Mouse (Mus musculus) granulocyte monocyte progenitor cell, adult 5-6 weeks (primary cell): ENCODE measurements around the gene Slc25a41. TPM values are rescaled to one million over a fixed set of nuclear protein-coding genes. Genes with fewer than 3 reads are reported as not detected.

Source experiments
- ATAC-seq: replicated peaks from 2 replicates; pipeline ENCODE4 v1.8.0; 2016; ENCODE audit warnings: mild to moderate bottlenecking, moderate TSS enrichment, inconsistent platforms; ENCODE audit not compliant: poor library complexity, severe bottlenecking
- total RNA-seq, 2 experiments: library from RNA; stranded (forward) in 1 of 2; stranded (reverse) in 1 of 2; fragments of 200-712, 200-1000 nt in 1 of 2; fragments of >200 nt in 1 of 2; fragmentation: Nextera tagmentation in 1 of 2; gene quantifications; 2 replicates each; pipeline ENCODE4 v1.2.3; 2014 to 2017

Slc25a41 gene
- total RNA-seq, 2 experiments from 2014 or later: not detected

DNA sequence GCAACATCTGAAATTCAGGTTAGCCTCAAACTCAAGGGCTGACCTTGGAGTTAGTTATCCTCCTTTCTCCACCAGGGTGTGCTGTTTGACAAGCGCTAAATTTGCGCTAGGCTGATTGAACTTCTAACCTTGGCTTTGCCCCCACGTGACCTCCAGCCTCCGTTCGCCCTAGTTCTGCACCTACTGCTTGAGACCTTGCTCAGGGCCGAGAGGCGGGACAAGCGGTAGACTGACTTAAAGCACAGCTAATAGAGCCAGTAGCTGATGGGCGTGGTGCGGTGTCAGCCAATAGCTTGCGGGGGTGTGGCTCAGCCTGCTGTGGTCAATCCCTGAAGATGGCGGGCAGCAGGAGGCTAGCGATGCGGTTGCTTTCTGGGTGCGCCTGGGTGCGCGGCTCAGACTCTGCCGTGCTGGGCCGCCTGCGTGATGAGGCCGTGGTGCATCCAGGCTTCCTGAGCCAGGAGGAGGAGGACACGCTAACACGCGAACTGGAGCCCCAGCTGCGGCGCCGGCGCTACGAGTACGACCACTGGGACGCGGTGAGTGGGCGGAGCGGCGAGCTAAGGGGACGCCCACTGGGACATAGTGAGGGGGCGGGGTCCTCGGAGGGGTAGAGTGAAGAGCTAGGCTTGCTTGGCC is 44.3 kb downstream of the Slc25a41 start, which contains the start of gene Alkbh7:
Gene Alkbh7, plus strand, starts transcription at position 311 of the 639 bp plus-strand sequence.
- ATAC-seq: peak; percentile 96

DNA sequence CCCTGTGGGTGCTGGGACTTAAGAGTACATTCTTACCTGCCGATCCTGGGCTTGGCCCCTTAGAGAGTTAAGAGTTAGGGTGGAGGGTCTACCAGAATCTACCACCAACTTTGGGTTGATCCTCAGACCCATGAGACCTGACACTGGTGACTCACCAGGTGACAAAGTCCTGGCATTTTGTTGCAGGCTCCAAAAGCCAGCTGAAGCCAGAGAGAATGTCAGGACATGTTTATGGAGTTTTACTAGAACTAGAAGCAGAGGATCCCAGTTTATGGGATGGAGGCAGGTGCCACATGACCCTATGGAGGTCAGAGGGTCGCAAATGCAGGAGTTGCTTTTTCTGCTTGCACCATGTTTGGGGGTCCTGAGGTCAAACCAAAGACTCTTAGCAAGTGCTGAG is 44.9 kb downstream of the Slc25a41 start:
- no peak for ATAC-seq

DNA sequence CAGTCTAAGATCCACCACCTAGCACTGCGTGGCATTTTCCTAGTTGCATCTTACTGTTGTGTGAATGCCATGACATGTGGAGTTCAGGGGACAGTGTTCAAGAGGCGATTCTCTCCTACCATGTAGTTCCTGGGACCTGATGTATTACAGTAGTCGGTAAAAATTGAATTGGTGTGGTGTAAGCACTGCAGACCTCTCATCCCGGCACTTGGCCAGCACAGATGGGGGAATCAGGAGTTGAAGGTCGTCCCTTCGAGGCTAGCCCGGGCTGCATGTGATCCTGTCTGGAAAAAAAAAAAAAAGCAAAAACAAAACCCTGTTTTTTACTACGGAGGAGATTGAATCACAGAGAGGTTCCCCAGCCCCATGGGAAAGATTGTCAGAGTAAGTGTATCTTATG is 46.4 kb downstream of the Slc25a41 start:
- no peak for ATAC-seq

DNA sequence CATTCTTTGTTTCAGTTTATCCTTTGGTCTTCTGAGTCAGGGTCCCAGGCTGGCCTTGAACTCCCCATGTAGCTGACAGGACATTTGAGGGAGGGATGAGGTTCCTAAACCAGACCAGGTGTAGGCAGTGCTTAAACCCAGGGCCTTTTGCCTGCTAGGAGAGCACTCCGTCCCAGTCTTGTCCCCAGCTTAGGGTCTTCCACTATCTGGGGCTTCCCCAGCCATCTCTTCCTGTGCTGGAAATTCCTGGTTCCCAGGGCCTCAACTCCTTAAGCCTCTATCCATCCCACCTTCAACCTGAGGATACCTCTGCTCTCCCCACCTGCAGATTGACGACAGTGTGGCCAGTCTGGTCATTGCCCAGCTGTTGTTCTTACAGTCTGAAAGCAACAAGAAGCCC is 50.5 kb downstream of the Slc25a41 start:
- ATAC-seq: no peak

DNA sequence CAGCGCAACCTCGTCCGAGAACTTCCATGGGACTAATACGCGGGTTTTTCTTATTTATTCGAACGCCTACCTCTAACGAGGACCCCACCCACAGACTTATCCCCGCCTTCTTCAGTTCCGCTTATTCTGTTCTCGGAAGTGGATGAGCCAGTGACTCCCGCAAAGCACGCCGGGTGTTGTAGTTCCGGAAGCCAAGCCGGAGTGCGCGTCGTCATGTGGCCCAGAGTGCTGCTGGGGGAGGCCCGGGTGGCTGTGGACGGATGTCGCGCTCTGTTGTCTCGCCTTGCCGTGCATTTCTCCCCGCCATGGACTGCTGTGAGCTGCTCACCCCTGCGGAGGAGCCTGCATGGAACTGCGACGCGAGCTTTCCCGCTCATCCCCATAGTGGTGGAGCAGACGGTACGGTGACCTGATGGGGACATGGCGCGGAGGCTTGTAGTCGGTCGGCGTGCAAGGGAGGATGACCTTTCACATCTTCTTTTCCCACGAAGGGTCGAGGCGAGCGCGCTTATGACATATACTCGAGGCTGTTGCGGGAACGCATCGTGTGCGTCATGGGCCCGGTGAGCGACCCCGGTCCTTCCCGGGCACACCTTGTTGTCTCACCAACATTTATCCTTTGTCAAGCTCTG is 51.2 kb downstream of the Slc25a41 start, which contains the start of gene Clpp:
Gene Clpp, plus strand, starts transcription at position 191 of the 632 bp plus-strand sequence.
- ATAC-seq: peak; percentile 90

DNA sequence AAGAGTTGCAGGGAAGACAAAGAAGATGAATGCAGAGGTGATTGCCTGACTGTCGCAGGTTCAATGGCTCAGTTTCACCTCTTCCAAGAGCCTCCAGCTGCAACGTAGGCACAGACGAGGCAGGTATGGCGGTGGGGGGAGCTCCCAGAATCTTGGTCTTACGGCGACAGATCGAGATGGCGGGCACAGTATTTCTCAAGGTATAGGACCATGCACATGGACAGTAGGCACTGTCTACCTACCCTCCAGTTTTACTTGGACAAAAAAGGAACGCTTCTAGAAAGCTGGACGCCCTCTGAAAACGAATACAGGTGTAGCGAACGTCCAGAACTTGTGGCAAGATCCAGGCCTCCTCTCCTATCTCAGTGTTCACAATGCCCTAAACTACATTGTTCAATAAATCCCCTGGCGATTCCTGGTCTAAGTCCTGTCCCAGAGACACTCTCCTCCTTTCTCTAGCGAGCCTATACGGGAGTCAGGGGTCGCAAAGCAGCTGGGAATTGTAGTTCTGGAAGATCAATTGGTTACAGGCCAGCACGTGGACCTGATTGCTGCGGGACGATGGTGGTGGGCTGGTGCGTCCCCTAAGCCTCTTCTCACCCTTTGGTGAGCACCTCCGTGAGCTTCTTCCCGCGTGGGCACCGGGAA is 51.9 kb downstream of the Slc25a41 start:
- peak; percentile 66 for ATAC-seq

DNA sequence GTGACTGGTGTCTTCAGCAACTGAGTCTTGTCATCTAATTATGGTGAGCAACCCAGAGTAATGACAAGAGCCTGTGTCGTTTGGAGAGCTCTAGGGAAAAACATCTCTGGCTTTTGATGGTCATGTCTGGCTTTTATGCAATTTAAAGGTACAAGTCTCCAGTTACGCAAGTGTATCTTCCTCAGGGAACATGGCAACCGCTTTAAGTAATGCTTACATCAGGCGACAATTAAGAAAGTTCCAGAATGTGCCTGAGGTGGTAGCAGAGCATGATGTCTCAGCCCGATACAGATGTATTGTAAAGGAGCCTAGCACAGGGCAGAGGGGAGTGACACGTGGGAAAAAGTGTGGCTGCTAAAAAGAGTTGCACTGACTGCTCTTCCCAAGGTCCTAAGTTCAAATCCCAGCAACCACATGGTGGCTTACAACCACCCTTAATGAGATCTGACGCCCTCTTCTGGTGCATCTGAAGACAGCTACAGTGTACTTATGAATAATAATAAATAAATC is 52.5 kb downstream of the Slc25a41 start:
- peak; percentile 3; the same call in 1 of the 2 replicates for ATAC-seq

DNA sequence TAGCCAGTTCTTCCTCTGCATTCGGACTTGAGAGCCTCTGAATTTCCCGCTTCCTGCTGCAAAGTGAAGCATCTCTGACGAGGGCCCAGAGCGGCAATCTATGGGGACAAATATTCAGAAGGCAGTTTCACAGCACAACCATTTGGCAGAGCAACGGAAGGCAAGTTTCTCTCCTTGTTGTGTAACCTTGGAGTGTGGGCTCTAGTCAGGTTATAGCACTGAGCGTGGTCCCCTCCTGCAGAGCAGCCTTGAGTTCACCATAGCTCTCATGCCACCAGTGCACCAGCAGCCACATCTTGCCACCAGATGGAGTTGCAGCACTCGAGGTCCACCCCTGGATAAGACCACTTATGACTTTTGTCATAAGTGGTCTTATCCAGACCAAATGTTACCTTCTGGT is 53.0 kb downstream of the Slc25a41 start:
- ATAC-seq: 0 out of 2 replicates have a peak, but pooled peaks have one; percentile 10

DNA sequence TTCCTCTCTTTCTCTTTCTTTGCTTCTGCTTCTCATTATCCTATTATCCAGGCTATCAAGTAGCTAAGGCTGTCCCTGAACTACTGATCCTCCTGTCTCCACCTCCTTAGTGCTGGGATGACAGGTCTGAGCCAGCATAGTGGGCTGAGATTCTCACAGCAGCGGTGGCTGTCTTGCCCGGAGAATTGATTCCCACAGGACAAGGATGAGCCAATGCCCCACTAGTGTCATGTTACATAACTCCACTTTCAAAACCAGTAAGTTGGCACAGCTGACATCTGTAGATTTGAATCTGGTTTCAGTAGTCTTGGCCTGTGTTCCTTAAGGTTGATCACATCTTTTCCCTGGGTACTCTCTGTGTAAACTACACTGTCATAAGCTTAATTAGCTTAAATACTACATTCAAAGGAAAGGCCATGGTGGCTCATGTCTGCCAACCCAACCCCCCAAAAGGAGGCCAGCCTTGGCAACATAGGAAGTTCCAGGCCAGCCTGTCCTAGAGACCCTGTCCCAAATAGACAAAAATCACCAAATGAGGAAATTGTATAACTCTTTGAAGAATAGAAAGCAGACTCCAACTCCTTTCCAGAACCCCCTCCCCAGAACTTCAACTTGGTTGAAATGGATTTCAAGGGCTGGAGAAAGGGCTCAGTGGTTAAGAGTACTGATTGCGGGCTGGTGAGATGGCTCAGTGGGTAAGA is 55.2 kb downstream of the Slc25a41 start:
- ATAC-seq: no peak

DNA sequence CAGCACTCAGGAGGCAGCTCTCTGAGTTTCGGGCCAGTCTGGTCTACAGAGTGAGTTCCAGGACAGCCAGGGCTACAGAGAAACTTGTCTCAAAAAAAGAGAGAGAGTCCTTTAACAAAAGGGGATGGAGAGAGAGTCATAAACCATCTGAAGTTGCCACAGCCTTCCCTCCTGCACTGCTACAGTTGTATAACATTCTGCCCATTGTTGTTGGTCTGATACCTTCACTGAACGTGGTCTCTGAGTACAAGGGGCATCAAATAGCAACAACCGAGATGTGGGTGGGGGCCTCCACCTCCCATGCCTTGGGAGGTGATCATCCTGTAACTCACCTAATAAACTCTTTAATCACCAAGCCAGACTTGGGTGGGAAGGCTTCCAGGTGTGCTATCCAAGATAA is 55.8 kb downstream of the Slc25a41 start:
- no peak for ATAC-seq

DNA sequence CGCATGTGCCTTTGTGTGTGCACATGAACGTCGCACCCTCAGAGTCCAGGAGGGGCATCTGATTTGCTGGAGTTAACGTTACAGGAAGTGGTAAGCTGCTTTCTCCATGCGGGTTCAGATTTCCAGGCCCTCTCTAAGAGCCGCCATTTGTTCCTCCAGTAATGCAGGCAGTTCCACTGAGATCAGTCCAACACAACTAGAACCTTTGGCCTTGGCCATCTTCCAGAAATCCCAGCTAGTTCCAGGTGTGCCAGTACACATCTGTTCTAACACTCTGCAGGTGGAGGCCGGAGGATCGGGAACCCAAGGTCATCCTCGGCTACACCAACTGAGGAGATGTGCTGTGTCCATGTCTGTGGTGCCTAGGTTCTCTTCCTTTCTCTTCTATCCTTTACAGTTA is 56.6 kb downstream of the Slc25a41 start:
- no peak for ATAC-seq

Other genes starting within 250 kb of the Slc25a41 start
- gene Rfx2, start 210.6 kb downstream of the Slc25a41 start, total RNA-seq (2014; fragmentation: Nextera tagmentation): 4.4 and 6.4 TPM in 2 replicates
- 1.6 and 2.8 TPM in 2 replicates for gene Rfx2, start 210.6 kb downstream of the Slc25a41 start, total RNA-seq (2017)
- gene Acsbg2, start 167.2 kb downstream of the Slc25a41 start, total RNA-seq (2014; fragmentation: Nextera tagmentation): not detected in 2 replicates
- not detected in 2 replicates for gene Acsbg2, start 167.2 kb downstream of the Slc25a41 start, total RNA-seq (2017)
- 0.47 TPM in 1 of 2 replicates, not detected in the other for gene 1700061G19Rik, start 166.2 kb downstream of the Slc25a41 start, total RNA-seq (2014; fragmentation: Nextera tagmentation)
- gene 1700061G19Rik, start 166.2 kb downstream of the Slc25a41 start, total RNA-seq (2017): 0.17 TPM in 1 of 2 replicates, not detected in the other
- 20.6 and 26.9 TPM in 2 replicates for gene Mllt1, start 106.2 kb downstream of the Slc25a41 start, total RNA-seq (2014; fragmentation: Nextera tagmentation)
- 16.6 and 17.0 TPM in 2 replicates for gene Mllt1, start 106.2 kb downstream of the Slc25a41 start, total RNA-seq (2017)
- not detected in 2 replicates for gene Acer1, start 59.5 kb downstream of the Slc25a41 start, total RNA-seq (2014; fragmentation: Nextera tagmentation)
- not detected in 2 replicates for gene Acer1, start 59.5 kb downstream of the Slc25a41 start, total RNA-seq (2017)
- gene Clpp, start 51.3 kb downstream of the Slc25a41 start, total RNA-seq (2014; fragmentation: Nextera tagmentation): 48.8 and 80.1 TPM in 2 replicates
- 88.7 and 94.7 TPM in 2 replicates for gene Clpp, start 51.3 kb downstream of the Slc25a41 start, total RNA-seq (2017)
- gene Alkbh7, start 44.3 kb downstream of the Slc25a41 start, total RNA-seq (2014; fragmentation: Nextera tagmentation): 11.3 and 24.4 TPM in 2 replicates
- gene Alkbh7, start 44.3 kb downstream of the Slc25a41 start, total RNA-seq (2017): 17.3 and 18.7 TPM in 2 replicates
- not detected in 2 replicates for gene Pspn, start 41.6 kb downstream of the Slc25a41 start, total RNA-seq (2014; fragmentation: Nextera tagmentation)
- not detected in 2 replicates for gene Pspn, start 41.6 kb downstream of the Slc25a41 start, total RNA-seq (2017)
- 47.6 and 63.8 TPM in 2 replicates for gene Gtf2f1, start 30.4 kb downstream of the Slc25a41 start, total RNA-seq (2014; fragmentation: Nextera tagmentation)
- 103 and 116 TPM in 2 replicates for gene Gtf2f1, start 30.4 kb downstream of the Slc25a41 start, total RNA-seq (2017)
- gene Gm17949, start 30.2 kb downstream of the Slc25a41 start, total RNA-seq (2014; fragmentation: Nextera tagmentation): not detected in 2 replicates
- gene Gm17949, start 30.2 kb downstream of the Slc25a41 start, total RNA-seq (2017): not detected in 2 replicates
- gene Khsrp, start 10.1 kb downstream of the Slc25a41 start, total RNA-seq (2014; fragmentation: Nextera tagmentation): 96.6 and 149 TPM in 2 replicates
- 68.9 and 84.0 TPM in 2 replicates for gene Khsrp, start 10.1 kb downstream of the Slc25a41 start, total RNA-seq (2017)
- gene Crb3, start 17.5 kb upstream of the Slc25a41 start, total RNA-seq (2014; fragmentation: Nextera tagmentation): not detected in 2 replicates
- gene Crb3, start 17.5 kb upstream of the Slc25a41 start, total RNA-seq (2017): not detected in 2 replicates
- 15.2 and 23.8 TPM in 2 replicates for gene Slc25a23, start 18.2 kb upstream of the Slc25a41 start, total RNA-seq (2014; fragmentation: Nextera tagmentation)
- 1.6 and 1.7 TPM in 2 replicates for gene Slc25a23, start 18.2 kb upstream of the Slc25a41 start, total RNA-seq (2017)
- 24.7 and 27.1 TPM in 2 replicates for gene Dennd1c, start 36.9 kb upstream of the Slc25a41 start, total RNA-seq (2014; fragmentation: Nextera tagmentation)
- gene Dennd1c, start 36.9 kb upstream of the Slc25a41 start, total RNA-seq (2017): 2.9 and 3.0 TPM in 2 replicates
- not detected in 2 replicates for gene Tubb4a, start 46.1 kb upstream of the Slc25a41 start, total RNA-seq (2014; fragmentation: Nextera tagmentation)
- gene Tubb4a, start 46.1 kb upstream of the Slc25a41 start, total RNA-seq (2017): not detected in 2 replicates
- 0.28 and 1.1 TPM in 2 replicates for gene Tnfsf9, start 63.7 kb upstream of the Slc25a41 start, total RNA-seq (2014; fragmentation: Nextera tagmentation)
- gene Tnfsf9, start 63.7 kb upstream of the Slc25a41 start, total RNA-seq (2017): 0.60 and 3.0 TPM in 2 replicates
- not detected in 2 replicates for gene Cd70, start 108.1 kb upstream of the Slc25a41 start, total RNA-seq (2014; fragmentation: Nextera tagmentation)
- not detected in 2 replicates for gene Cd70, start 108.1 kb upstream of the Slc25a41 start, total RNA-seq (2017)
- 6.4 and 7.6 TPM in 2 replicates for gene Tnfsf14, start 152.5 kb upstream of the Slc25a41 start, total RNA-seq (2014; fragmentation: Nextera tagmentation)
- gene Tnfsf14, start 152.5 kb upstream of the Slc25a41 start, total RNA-seq (2017): 5.2 and 5.8 TPM in 2 replicates
- gene C3, start 186.5 kb upstream of the Slc25a41 start, total RNA-seq (2014; fragmentation: Nextera tagmentation): 59.6 and 67.4 TPM in 2 replicates
- gene C3, start 186.5 kb upstream of the Slc25a41 start, total RNA-seq (2017): 146 and 183 TPM in 2 replicates
- 26.6 and 27.2 TPM in 2 replicates for gene Gpr108, start 206.8 kb upstream of the Slc25a41 start, total RNA-seq (2014; fragmentation: Nextera tagmentation)
- gene Gpr108, start 206.8 kb upstream of the Slc25a41 start, total RNA-seq (2017): 18.9 and 20.9 TPM in 2 replicates
- gene Trip10, start 207.8 kb upstream of the Slc25a41 start, total RNA-seq (2014; fragmentation: Nextera tagmentation): 8.3 and 9.9 TPM in 2 replicates
- gene Trip10, start 207.8 kb upstream of the Slc25a41 start, total RNA-seq (2017): 5.6 and 8.6 TPM in 2 replicates
- 139 and 141 TPM in 2 replicates for gene Vav1, start 237.4 kb upstream of the Slc25a41 start, total RNA-seq (2014; fragmentation: Nextera tagmentation)
- 284 and 301 TPM in 2 replicates for gene Vav1, start 237.4 kb upstream of the Slc25a41 start, total RNA-seq (2017)